Mouse (Mus musculus): ENCODE results near the gene Klk12. TPM values are rescaled to one million over a fixed set of nuclear protein-coding genes. Genes with fewer than 3 reads are reported as not detected.

Gene Klk12
- not detected for total RNA-seq (2021)
- long read RNA-seq, experiment 1: 0 reads
- long read RNA-seq, experiment 2: 0 reads

- no peak for DNase-seq (ENCODE audit: low spot score in 2 of 2)
These were observed at the start of gene Klk12 for GRCm38 (mm10) chr7:43768597-43768996. TSS of gene Klk12 (plus strand) at chr7:43768897.

DNA sequence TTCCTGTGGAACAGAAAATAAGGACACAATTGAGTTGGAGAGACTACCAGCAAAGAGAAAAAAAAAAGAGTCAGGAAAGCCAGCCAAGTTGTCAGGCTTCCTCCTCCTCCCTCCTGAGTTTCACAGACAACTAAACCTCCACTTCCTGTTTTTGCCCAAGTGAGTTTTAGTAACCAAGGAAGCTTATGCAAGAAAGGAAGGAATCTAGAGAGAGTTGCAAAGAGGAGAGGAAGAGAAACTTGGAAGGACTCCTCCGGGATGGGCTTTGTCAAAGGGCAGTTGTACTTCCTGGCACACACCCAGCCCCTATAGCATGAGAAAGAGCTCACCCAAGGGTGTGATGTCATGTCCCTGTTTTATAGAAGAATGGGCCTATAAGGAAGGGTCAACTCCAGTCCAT lies 20.9 kb upstream of the Klk12 start:
- peak in 1 of 2 experiments; percentile 16 for DNase-seq (ENCODE audit: low spot score in 2 of 2)

GRCm38 (mm10) chr7:43752806-43753205 lies 15.9 kb upstream of the Klk12 start:
- no peak for DNase-seq (ENCODE audit: low spot score in 2 of 2)

GRCm38 (mm10) chr7:43766484-43766883 lies 2.2 kb upstream of the Klk12 start:
- DNase-seq (ENCODE audit: low spot score in 2 of 2): no peak

- DNase-seq (ENCODE audit: low spot score in 2 of 2): no peak
These were observed 939 bp downstream of the Klk12 start for GRCm38 (mm10) chr7:43769636-43770035.

DNA sequence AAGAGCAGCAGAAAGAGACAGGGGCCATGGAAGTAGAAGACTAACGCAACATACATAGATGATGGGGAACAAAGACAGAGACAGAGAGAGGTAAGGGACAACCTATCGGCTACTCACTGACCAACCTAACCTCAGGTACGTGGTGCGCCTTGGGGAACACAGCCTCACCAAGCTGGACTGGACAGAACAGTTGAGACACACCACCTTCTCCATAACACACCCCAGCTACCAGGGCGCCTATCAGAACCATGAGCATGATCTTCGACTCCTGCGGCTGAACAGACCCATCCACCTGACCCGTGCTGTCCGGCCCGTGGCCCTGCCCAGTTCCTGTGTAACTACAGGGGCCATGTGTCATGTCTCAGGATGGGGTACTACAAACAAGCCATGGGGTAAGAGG lies 2.0 kb downstream of the Klk12 start:
- DNase-seq (ENCODE audit: low spot score in 2 of 2): no peak

DNA sequence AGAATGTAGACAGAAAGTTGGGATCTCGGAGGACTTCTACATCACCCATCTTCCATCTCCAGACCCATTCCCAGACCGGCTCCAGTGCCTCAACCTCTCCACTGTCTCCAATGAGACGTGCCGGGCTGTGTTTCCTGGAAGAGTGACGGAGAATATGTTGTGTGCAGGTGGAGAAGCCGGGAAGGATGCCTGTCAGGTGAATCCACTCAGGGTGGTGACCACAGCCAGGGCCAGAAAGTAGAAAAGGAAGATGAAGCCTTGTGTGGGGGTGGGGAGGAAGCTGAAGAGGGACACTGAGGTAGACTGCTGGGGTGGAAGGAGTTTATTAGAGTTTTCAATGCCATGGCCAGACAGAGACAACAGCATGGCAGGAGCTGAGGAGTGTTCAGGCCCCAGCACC lies 3.2 kb downstream of the Klk12 start:
- DNase-seq (ENCODE audit: low spot score in 2 of 2): no peak

DNA sequence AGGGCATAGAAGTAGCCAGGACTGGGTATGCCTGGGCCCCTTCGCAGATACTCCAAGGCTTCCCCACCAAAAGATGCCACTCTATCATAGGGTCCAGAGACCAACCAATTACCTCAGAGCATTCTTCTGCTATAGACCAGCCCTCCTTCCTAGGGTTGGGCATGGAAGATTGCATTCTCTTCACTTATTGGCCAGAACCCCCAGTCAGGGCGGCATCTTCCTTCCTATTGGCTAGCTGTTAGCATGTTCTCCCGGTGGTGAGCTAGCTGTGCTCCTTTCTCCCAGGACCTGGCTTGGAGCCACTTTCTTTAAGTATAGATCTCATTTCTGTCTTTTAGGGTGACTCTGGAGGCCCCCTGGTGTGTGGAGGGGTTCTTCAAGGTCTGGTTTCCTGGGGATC lies 4.2 kb downstream of the Klk12 start:
- DNase-seq (ENCODE audit: low spot score in 2 of 2): no peak

GRCm38 (mm10) chr7:43774364-43774763 lies 5.7 kb downstream of the Klk12 start, which contains the start of gene Klk11:
TSS of gene Klk11 (plus strand) at chr7:43774604.
- DNase-seq (ENCODE audit: low spot score in 2 of 2): no peak

DNA sequence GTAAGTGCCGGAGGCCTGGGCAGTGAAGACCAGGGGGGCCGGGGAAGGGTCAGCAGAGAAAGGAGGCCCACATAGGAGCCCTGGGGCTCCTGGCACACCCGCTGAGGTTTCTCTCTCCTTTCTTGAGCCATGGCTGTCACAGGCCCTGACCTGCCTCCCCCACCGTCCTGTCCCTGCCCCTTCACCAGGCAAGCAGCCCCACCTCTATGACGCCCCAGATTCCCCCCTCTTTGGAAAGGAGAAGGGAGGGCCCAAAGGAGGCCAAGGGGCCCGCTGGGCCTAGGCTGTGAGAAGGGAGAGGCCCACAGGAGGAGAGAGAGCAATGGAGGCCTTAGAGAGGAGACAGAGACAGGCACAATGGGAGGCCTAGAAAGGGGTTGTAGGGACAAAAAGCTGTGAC lies 6.1 kb downstream of the Klk12 start:
- no peak for DNase-seq (ENCODE audit: low spot score in 2 of 2)

- DNase-seq (ENCODE audit: low spot score in 2 of 2): no peak
These were observed 6.8 kb downstream of the Klk12 start for GRCm38 (mm10) chr7:43775311-43776057.

DNA sequence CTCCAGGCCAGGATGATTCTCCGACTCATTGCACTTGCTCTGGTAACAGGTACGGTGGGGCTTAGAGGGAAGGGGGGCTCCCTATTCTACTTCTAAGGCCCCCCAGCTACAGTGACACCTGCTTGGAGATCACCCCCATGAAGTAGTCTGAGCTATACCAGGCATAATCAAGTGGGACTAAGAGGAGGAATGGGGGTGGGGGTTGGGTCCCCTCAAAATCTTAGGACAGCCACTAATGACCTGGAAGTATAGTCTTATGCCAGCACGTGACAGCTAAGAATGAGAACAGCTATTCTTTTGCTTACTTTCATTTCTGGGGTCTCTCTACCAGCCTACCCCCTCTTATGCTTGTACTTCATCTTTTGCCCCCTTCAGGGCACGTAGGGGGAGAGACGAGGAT lies 7.8 kb downstream of the Klk12 start:
- DNase-seq (ENCODE audit: low spot score in 2 of 2): no peak

- DNase-seq (ENCODE audit: low spot score in 2 of 2): no peak
These were observed 8.7 kb downstream of the Klk12 start for GRCm38 (mm10) chr7:43777423-43777822.

GRCm38 (mm10) chr7:43778176-43778970 lies 9.7 kb downstream of the Klk12 start:
- DNase-seq (ENCODE audit: low spot score in 2 of 2): no peak

DNA sequence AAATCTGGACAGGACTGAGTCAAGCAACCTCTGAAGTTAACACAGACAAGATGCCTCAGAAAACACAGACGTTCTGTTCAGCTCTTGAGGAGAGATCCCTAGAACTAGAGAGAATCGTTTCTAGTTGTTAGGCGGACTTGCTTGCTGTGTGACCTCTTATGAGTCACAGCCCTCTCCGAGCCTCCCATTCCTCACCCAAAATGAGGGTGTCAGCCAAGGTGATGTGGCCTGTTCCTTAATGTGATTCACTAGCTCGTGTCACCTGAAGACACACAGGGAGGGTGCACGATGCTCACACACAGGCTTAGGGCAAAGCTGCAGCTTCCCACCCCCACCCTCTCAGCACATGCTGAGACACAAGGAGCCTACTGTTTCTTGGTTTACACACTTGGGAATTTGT lies 11.5 kb downstream of the Klk12 start:
- DNase-seq (ENCODE audit: low spot score in 2 of 2): no peak

DNA sequence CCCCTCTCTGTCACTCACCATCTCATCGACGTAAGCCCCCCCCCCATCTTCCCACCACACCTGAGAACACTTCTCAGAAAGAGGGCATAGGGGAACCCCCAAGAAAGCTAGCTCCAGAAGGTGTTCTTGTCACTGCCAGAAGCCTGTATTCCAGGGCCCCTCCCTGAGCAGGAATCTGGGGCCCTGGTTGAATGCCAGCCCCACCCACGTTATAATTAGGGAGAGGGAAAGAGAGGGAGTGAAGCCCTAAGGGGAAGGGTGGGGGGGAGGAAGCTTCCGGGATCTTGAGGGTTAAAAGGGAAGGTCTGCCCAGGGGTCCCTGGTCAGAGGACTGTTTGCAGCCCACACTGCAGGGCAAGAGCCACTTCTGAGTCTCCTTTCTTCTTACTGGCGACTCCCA lies 12.0 kb downstream of the Klk12 start, which contains the start of gene Klk10:
Klk10 (plus strand) TSS at position 290 of the 400 bp plus-strand sequence.
- no peak for DNase-seq (ENCODE audit: low spot score in 2 of 2)

DNA sequence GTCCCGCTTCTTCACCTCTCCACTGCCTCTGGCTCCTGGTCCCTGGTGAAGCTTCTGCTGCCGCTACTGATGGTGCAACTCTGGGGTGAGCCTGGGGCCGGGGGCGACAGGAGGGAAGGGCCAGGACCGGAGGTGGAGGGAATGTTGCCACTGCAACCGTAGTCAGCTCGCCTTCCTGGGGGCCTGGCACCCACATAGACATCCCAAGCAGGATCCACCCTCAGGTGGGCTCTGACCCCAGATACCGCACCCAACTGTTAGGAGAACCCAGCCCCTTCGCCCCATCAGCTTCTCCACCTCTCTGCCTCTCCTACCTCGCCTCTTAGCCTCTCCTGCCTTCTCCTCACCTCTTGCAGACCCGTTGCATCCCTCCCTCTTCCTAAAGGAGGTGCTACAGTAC lies 12.8 kb downstream of the Klk12 start:
- no peak for DNase-seq (ENCODE audit: low spot score in 2 of 2)

DNA sequence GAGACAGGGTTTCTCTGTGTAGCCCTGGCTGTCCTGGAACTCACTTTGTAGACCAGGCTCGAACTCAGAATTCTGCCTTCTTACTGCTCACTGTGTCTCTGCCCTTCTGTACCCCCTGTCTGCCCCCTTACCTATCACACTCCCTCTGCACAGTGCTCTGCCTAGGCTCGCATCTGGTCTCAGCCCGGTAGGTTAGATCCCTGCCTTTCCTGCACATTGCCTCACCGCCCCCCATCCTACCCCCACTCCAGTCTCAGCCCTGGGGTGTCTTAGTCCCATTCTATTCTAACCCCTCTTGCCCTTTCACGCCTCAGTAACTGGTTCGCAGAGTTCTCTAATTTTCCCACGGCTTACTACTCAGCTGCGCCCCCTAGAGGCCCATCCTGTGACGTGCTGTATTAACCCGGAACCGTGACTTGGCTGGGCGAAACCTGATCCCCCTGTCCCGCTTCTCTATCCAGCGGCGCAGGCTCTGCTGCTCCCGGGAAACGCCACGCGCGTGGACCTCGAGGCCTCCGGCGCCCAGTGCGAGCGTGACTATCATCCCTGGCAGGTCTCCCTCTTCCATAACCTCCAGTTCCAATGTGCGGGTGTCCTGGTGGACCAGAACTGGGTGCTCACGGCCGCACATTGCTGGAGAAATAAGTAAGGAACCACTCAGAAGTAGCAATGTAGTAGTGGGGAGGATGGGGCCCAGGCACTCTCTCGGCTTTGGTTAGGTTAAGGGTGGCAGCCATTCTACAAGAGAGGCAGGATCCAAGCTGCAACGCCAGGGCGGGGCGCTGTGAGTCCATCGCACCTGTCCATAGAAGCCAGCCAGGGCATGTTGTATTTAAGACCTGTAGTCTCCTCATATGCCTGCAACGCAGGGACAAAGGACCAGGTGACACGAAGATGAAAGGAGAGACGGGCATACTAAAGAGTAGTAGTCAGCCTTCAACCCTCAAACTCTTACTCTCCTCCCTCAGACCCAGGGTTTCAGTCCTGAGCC lies 13.9 kb downstream of the Klk12 start:
- peak; percentile 63 to 75 for DNase-seq (ENCODE audit: low spot score in 2 of 2)

GRCm38 (mm10) chr7:43785286-43785685 lies 16.6 kb downstream of the Klk12 start:
- no peak for DNase-seq (ENCODE audit: low spot score in 2 of 2)

GRCm38 (mm10) chr7:43788096-43788495 lies 19.4 kb downstream of the Klk12 start:
- no peak for DNase-seq (ENCODE audit: low spot score in 2 of 2)

DNA sequence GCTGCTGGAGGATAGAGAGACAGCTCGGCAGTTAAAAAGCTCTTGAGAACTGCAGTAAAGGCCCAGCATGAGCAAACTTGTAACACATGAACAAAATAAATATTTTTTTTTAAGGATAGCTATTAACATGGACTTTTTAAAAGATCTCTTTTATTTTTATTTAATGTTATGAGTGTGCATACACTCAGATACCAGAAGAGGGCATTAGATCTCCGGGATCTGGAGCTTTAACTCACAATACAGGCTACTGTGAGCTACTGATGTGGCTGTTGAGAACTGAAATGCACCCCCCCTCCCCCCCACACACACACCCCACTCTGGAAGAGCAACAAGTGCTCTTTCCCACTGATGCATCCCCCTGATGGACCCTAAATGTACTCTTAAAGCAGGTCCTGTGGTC lies 20.6 kb downstream of the Klk12 start:
- DNase-seq (ENCODE audit: low spot score in 2 of 2): no peak
